Mouse (Mus musculus) lung, postnatal 0 days (tissue): ENCODE results near the gene Dhdh. TPM values are rescaled to one million over a fixed set of nuclear protein-coding genes. Genes with fewer than 3 reads are reported as not detected.

Experiments used
- ATAC-seq: fragments of 200-750 bp; cut with Nextera tagmentation; 2 replicates; pipeline ENCODE4 v1.8.0; 2017; ENCODE audit warnings: moderate library complexity
- DNase-seq: peaks from one replicate; pipeline ENCODE4 v3.0.0-alpha.2; 2016; ENCODE audit warnings: low spot score
- H3K27ac ChIP-seq: fragments of 300-500 bp; sonication (generic); 2 replicates; pipeline ENCODE4 v1.5.1; 2014; ENCODE audit warnings: antibody characterized with exemption, mild to moderate bottlenecking, low read length, mixed read lengths
- H3K27me3 ChIP-seq: fragments of 300-500 bp; sonication (generic); replicated peaks from 2 replicates; pipeline ENCODE4 v1.6.1; 2014; ENCODE audit warnings: low read length, mixed read lengths; ENCODE audit not compliant: insufficient read depth
- H3K36me3 ChIP-seq: fragments of 300-500 bp; sonication (generic); 2 replicates; pipeline ENCODE4 v1.6.1; 2014; ENCODE audit warnings: low read length, mixed read lengths; ENCODE audit not compliant: insufficient read depth
- H3K4me1 ChIP-seq: fragments of 300-500 bp; sonication (generic); 2 replicates; pipeline ENCODE4 v1.6.1; 2014; ENCODE audit warnings: antibody characterized with exemption, low read depth, low read length, mixed read lengths; ENCODE audit not compliant: insufficient read depth
- H3K4me2 ChIP-seq: fragments of 300-500 bp; sonication (generic); replicated peaks from 2 replicates; pipeline ENCODE4 v1.6.1; 2014; ENCODE audit warnings: low read depth, mild to moderate bottlenecking, low read length, moderate library complexity, mixed read lengths
- H3K4me3 ChIP-seq: fragments of 300-500 bp; sonication (generic); 2 replicates; pipeline ENCODE4 v1.5.1; 2014; ENCODE audit warnings: low read depth, low read length
- H3K9ac ChIP-seq: fragments of 300-500 bp; sonication (generic); replicated peaks from 2 replicates; pipeline ENCODE4 v1.6.1; 2014; ENCODE audit warnings: low read depth, mild to moderate bottlenecking
- H3K9me3 ChIP-seq: fragments of 300-500 bp; sonication (generic); 2 replicates; pipeline ENCODE4 v1.6.1; 2016; ENCODE audit warnings: low read length, mixed read lengths
- CTCF ChIP-seq: IDR thresholded peaks from 2 replicates; pipeline ENCODE4 v1.5.1; 2016; ENCODE audit warnings: antibody characterized with exemption, mild to moderate bottlenecking
- EP300 ChIP-seq: IDR thresholded peaks from 2 replicates; pipeline ENCODE4 v1.6.1; 2016; ENCODE audit warnings: antibody characterized with exemption, mild to moderate bottlenecking, control low read depth
- WGBS: fragments of 180-500 bp; shearing (Covaris S2); extraction: QIAGEN DNeasy Blood & Tissue Kit; methylation state at CpG from one replicate; pipeline ENCODE4 v1.1.7; 2014; 5-methylcytosine and 5-hydroxymethylcytosine counted together
- polyA plus RNA-seq: library from polyadenylated mRNA; unstranded; fragments of >200 nt; fragmentation: Nextera tagmentation; extraction: Ambion mirVana; gene quantifications from 2 replicates; pipeline ENCODE4 v1.2.1, GENCODE M21; 2015

Dhdh gene
- polyA plus RNA-seq, 1 experiment from 2014 or later = 3.5 TPM

GRCm38 (mm10) chr7:45526474-45527120 is 38.0 kb upstream of the Dhdh start:
- WGBS = 23% methylated on average over 7 of the region's 7 CpGs
- Histone ChIP-seq H3K4me1 (peaks cover 9% of the 10 kb centered on the region), H3K9me3 (no peaks in the 10 kb centered on the region), H3K4me2 (peak overlapping the region; percentile 78), H3K36me3 (peaks cover 5% of the 10 kb centered on the region; the same call in 1 of the 2 replicates), H3K27me3 (no peaks in the 10 kb centered on the region), H3K4me3 (peak overlapping the region; percentile 89), H3K9ac (peak overlapping the region; percentile 98), H3K27ac (peak overlapping the region; percentile 99)
- TF ChIP-seq EP300 (peak; percentile 91; the same call in 1 of the 2 replicates), CTCF (peak; percentile 57)
- ATAC-seq = no peak
- peak; percentile 56 for DNase-seq

GRCm38 (mm10) chr7:45525809-45526473 is 37.3 kb upstream of the Dhdh start, which contains the start of the genes Ppp1r15a and Plekha4:
Gene Ppp1r15a (minus strand): TSS chr7:45526268.
Gene Plekha4 (plus strand): TSS chr7:45526330.
- Histone ChIP-seq H3K4me2 (peak within 1 kb of the TSS; percentile 78), H3K36me3 (peaks cover 5% of the 10 kb centered on the region; the same call in 1 of the 2 replicates), H3K9ac (peak within 1 kb of the TSS; percentile 98), H3K27me3 (no peaks in the 10 kb centered on the region), H3K4me1 (peaks cover 9% of the 10 kb centered on the region), H3K27ac (peak within 1 kb of the TSS; percentile 99), H3K9me3 (no peaks in the 10 kb centered on the region), H3K4me3 (peak within 1 kb of the TSS; percentile 89)
- peak; percentile 91 for ATAC-seq
- peak; percentile 99 for DNase-seq
- WGBS = 0% methylated on average over 54 of the region's 54 CpGs
- TF ChIP-seq CTCF = 0 out of 2 replicates have a peak, but pooled peaks have one; percentile 1
- no peak; the same call in 1 of the 2 replicates for TF ChIP-seq EP300

- Histone ChIP-seq H3K4me1 (peaks cover 9% of the 10 kb centered on the region), H3K27me3 (no peaks in the 10 kb centered on the region), H3K9me3 (no peaks in the 10 kb centered on the region), H3K27ac (peak overlapping the region; percentile 99), H3K4me2 (peak overlapping the region; percentile 78), H3K36me3 (peaks cover 5% of the 10 kb centered on the region; the same call in 1 of the 2 replicates), H3K9ac (peak overlapping the region; percentile 98), H3K4me3 (peak overlapping the region; percentile 89)
- DNase-seq (peak; percentile 83), ATAC-seq (peak; percentile 34)
- WGBS = 10% methylated on average over 12 of the region's 12 CpGs
- TF ChIP-seq CTCF (no peak), EP300 (0 out of 2 replicates have a peak, but pooled peaks have one; percentile 16)
Observed at GRCm38 (mm10) chr7:45524841-45525621, 36.4 kb upstream of the Dhdh start.

- Histone ChIP-seq H3K4me1 (peaks cover 9% of the 10 kb centered on the region), H3K4me3 (peak overlapping the region; percentile 26), H3K36me3 (peaks cover 5% of the 10 kb centered on the region; the same call in 1 of the 2 replicates), H3K4me2 (peak overlapping the region; percentile 49), H3K9me3 (no peaks in the 10 kb centered on the region), H3K9ac (no peak overlapping the region; the same call in 1 of the 2 replicates), H3K27me3 (no peaks in the 10 kb centered on the region), H3K27ac (no peak overlapping the region)
- ATAC-seq = no peak
- WGBS = 79% methylated on average over 12 of the region's 13 CpGs
- TF ChIP-seq EP300 (no peak), CTCF (no peak)
- DNase-seq = no peak
Observed at GRCm38 (mm10) chr7:45523678-45524170, 35.1 kb upstream of the Dhdh start.

GRCm38 (mm10) chr7:45522957-45523676 is 34.5 kb upstream of the Dhdh start:
- H3K9ac ChIP-seq = no peak overlapping the region; the same call in 1 of the 2 replicates
- H3K4me3 ChIP-seq = peak overlapping the region; percentile 26
- no peak for ATAC-seq

More at GRCm38 (mm10) chr7:45522957-45523676, 34.5 kb upstream of the Dhdh start:
- H3K9me3 ChIP-seq = no peaks in the 10 kb centered on the region
- TF ChIP-seq EP300 (no peak), CTCF (no peak)
- 63% methylated on average over 18 of the region's 18 CpGs for WGBS
- H3K27me3 ChIP-seq = no peaks in the 10 kb centered on the region
- peaks cover 9% of the 10 kb centered on the region for H3K4me1 ChIP-seq
- peak; percentile 45 for DNase-seq
- H3K36me3 ChIP-seq = peaks cover 5% of the 10 kb centered on the region; the same call in 1 of the 2 replicates
- peak overlapping the region; percentile 49 for H3K4me2 ChIP-seq
- no peak overlapping the region for H3K27ac ChIP-seq
